In the genomic region with DNA sequence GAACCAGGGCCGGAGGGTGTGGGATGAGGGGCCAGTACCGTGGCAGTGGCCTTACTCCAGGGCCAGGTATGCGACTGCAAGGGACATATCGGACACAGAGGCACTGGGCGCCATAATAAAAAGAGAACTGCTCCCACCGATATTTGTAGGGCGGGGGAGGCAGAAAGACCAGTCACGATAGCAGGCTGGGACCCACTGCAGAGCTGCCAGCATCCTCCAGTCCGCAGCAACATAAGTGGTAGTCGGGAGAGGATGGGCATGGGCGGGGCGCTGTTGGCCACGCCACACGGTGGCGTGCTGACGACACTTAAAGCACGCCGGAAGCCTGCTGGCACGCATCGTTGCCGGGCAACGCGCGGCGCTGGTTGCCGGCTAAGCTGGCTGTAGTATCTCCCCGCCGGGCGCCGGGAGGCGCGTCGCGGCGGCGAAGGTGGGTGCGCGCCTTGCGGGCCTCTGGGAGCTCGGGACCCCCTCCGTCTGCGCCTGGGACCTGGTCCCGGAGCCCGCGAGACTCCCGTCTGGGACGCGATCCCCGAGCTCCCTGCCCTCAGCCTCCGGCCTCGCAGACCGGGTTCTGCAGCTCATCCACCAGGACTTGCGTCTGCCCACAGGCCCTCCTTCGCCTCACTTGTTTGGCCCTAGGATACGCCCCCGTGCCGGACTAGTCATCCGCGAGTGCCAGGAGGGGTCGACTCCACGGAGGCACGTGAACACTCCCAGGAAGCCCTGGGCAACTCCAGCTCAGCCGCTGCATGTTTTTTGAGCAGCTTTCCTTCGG, we compare ENCODE assay signal across 8 mouse cellular contexts. TPM values are rescaled to one million over a fixed set of nuclear protein-coding genes. Genes with fewer than 3 reads are reported as not detected.
DNase-seq lines count a peak whose midpoint lies in the region; ATAC-seq lines count a peak whose summit lies in the region.

Gene Clba1 (plus strand): TSS at position 351 of the 778 bp plus-strand sequence.

- no peaks in the 10 kb centered on the region for H3K9me3 ChIP-seq in hindbrain, embryonic 11.5 days (ENCODE audit: control insufficient read depth, low read length)

- H3K27me3 ChIP-seq in hindbrain, embryonic 11.5 days (ENCODE audit: control insufficient read depth, insufficient read depth, low read length), result no peaks in the 10 kb centered on the region

- ATAC-seq in frontal cortex, adult (ENCODE audit: low TSS enrichment), result peak; percentile 94
- peak; percentile 94 for ATAC-seq in hindbrain, embryonic 11.5 days (ENCODE audit: low FRiP score)

- peak within 1 kb of the TSS; percentile 93 for H3K4me2 ChIP-seq in hindbrain, embryonic 11.5 days (replicated peaks; ENCODE audit: low read depth, low read length)

- H3K4me3 ChIP-seq in hindbrain, embryonic 11.5 days (ENCODE audit: low read depth, low read length), result peak within 1 kb of the TSS; percentile 66

- peak; percentile 99 for DNase-seq in MEL-GATA-1-ER (ENCODE audit: extremely low read depth, low read depth)
- peak; percentile 90 for DNase-seq in cerebellum, adult 8-10 months
- peak; percentile 96 for DNase-seq in hindbrain, embryonic 11.5 days (ENCODE audit: low spot score)
- peak; percentile 90 to 94 for DNase-seq in layer of hippocampus, postnatal 10 days (ENCODE audit: low spot score in 2 of 2)
- peak; percentile 95 for DNase-seq in lung, postnatal 10 days
- DNase-seq in ovary, postnatal 36 days (ENCODE audit: low spot score), result peak; percentile 92
- DNase-seq in thymus, postnatal 25 days, result peak; percentile 89

- peak within 1 kb of the TSS; percentile 27; the same call in 1 of the 2 replicates for H3K27ac ChIP-seq in hindbrain, embryonic 11.5 days (ENCODE audit: low read depth, low read length)

- under 1% methylated on average over 64 of the region's 64 CpGs for WGBS in hindbrain, embryonic 11.5 days

- peak within 1 kb of the TSS; percentile 65 for H3K9ac ChIP-seq in hindbrain, embryonic 11.5 days (ENCODE audit: low read depth, low read length)

- peaks cover 5% of the 10 kb centered on the region for H3K4me1 ChIP-seq in hindbrain, embryonic 11.5 days (replicated peaks; ENCODE audit: control insufficient read depth, insufficient read depth, low read length)

- H3K36me3 ChIP-seq in hindbrain, embryonic 11.5 days (ENCODE audit: control insufficient read depth, insufficient read depth, low read length), result no peaks in the 10 kb centered on the region

RNA-seq across cellular contexts. Expression of gene Clba1, which starts in this region (rescaled TPM):
- 15.4 and 15.9 TPM in 2 replicates for polyA plus RNA-seq in hindbrain, embryonic 11.5 days (2014; fragmentation: Nextera tagmentation; extraction: Ambion mirVana)
- total RNA-seq in layer of hippocampus, postnatal 10 days (2021), result 10 to 100 TPM; 12.3 to 15.5 TPM

Comparison
In these comparisons a context has a peak if more than half of its experiments do, and no peak if none do; other contexts are left out.
1. Peak in every context shown above with its lines: DNase-seq, ATAC-seq, H3K4me3 ChIP-seq and H3K27ac ChIP-seq.